Mouse (Mus musculus) bone marrow, adult 2 months (tissue): ENCODE data around the gene 1600015I10Rik.

Source experiments
- CTCF ChIP-seq: fragments of 200-500 bp; IDR thresholded peaks from 2 replicates; pipeline ENCODE4 v1.5.1; 2011; ENCODE audit warnings: low read length, control low read depth; ENCODE audit not compliant: control insufficient read depth, insufficient read depth
- POLR2A ChIP-seq: fragments of 200-500 bp; IDR thresholded peaks from 2 replicates; pipeline ENCODE4 v1.6.1; 2011; ENCODE audit warnings: low read depth, mild to moderate bottlenecking, control low read depth, low read length, borderline replicate concordance; ENCODE audit not compliant: control insufficient read depth

- no peak for TF ChIP-seq CTCF
- TF ChIP-seq POLR2A: no peak
These were observed 21.0 kb downstream of the 1600015I10Rik start for GRCm38 (mm10) chr6:48950676-48951075.
